Mouse (Mus musculus): ENCODE data around the gene Sphk2. TPM values are rescaled to one million over a fixed set of nuclear protein-coding genes. Genes with fewer than 3 reads are reported as not detected.

The Sphk2 gene
- polyA plus RNA-seq, 1 experiment = 56.1 TPM

DNA sequence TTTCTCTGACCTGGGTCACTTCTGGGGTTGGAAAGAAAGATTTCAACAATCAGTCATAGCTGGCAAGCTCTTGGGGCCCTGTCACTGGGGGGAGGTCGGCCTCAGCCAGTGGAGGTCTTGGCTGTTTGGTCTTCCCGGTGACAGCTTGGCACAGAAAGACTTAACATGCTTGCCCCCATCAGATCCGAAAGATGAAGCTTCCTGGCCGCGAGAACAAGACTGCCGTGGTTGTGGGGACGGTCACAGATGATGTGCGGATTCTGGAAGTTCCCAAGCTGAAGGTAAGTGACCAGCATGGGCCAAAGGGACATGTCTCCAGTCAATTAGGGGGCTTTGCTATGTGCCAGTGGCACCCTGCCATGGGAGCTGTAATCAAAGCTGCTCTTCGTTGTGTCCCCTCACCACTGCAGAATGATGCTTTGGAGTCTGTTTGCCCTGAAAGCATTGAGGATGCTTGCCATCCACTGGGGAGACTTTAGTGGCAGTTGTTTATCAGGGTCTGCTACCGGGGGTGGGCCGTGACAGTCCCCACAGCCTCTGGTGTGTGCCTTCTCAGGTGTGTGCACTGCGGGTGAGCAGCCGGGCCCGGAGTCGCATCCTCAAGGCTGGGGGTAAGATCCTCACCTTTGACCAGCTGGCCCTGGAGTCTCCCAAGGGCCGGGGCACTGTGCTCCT lies 2.1 kb upstream of the Sphk2 start:
- peak overlapping the region; percentile 99; the same call in 1 of the 2 replicates for H3K4me3 ChIP-seq (ENCODE audit: insufficient read depth, low read length)
- no peak overlapping the region for H3K27ac ChIP-seq (ENCODE audit: insufficient read depth, low read depth, low read length)
- TF ChIP-seq POLR2A (IDR thresholded peaks at IDR 0.05; ENCODE audit: borderline replicate concordance, low read depth, low read length) (no peak), CTCF (IDR thresholded peaks at IDR 0.05; ENCODE audit: low read depth, low read length) (no peak)
- peaks cover 3% of the 10 kb centered on the region; the same call in 1 of the 2 replicates for H3K4me1 ChIP-seq (ENCODE audit: control insufficient read depth, insufficient read depth, low read length)

DNA sequence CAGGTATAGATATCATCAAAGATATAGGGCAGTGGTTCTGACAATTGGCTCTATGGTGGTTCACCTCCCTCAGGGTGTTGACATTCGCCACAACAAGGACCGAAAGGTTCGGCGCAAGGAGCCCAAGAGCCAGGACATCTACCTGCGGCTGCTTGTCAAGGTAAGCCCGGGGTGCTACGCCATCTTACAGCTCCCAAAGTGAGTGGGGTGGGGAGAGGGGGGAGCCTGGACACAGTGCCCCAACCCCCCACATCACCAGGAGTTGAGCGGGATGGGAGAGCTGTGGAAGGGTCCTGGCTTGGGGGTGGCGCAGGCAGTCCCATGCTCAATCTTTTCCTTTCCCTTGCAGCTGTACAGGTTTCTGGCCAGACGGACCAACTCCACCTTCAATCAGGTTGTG lies 1.4 kb upstream of the Sphk2 start:
- Histone ChIP-seq H3K27ac (ENCODE audit: insufficient read depth, low read depth, low read length) (no peak overlapping the region), H3K4me3 (ENCODE audit: insufficient read depth, low read length) (peak overlapping the region; percentile 99), H3K4me1 (ENCODE audit: control insufficient read depth, insufficient read depth, low read length) (peaks cover 3% of the 10 kb centered on the region)
- TF ChIP-seq CTCF (IDR thresholded peaks at IDR 0.05; ENCODE audit: low read depth, low read length) (no peak), POLR2A (IDR thresholded peaks at IDR 0.05; ENCODE audit: borderline replicate concordance, low read depth, low read length) (no peak)

DNA sequence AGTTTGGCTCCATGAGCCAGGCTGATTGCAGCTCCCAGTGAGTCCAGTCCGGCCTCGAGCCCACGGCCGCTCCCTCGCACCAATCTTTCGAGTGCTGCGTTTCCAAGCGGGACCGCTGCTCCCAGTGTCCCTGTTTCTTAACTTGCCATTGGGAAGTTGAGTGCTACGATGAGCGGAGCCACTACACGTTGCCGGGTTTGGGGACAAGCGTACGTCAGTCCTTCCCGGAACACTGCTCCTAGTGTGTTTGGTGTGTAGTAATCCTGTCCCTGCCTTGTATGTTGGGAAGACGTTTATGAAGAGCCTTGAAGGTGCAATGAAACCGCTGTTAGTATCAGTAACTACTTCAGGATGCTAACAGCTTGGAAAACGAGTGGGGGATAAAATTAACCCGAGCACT lies 529 bp upstream of the Sphk2 start:
- Histone ChIP-seq H3K4me3 (ENCODE audit: insufficient read depth, low read length) (peak overlapping the region; percentile 99), H3K4me1 (ENCODE audit: control insufficient read depth, insufficient read depth, low read length) (peaks cover 7% of the 10 kb centered on the region), H3K27ac (ENCODE audit: insufficient read depth, low read depth, low read length) (peak overlapping the region; percentile 83)
- no peak for TF ChIP-seq CTCF (IDR thresholded peaks at IDR 0.05; ENCODE audit: low read depth, low read length)
- TF ChIP-seq POLR2A (IDR thresholded peaks at IDR 0.05; ENCODE audit: borderline replicate concordance, low read depth, low read length) = no peak

DNA sequence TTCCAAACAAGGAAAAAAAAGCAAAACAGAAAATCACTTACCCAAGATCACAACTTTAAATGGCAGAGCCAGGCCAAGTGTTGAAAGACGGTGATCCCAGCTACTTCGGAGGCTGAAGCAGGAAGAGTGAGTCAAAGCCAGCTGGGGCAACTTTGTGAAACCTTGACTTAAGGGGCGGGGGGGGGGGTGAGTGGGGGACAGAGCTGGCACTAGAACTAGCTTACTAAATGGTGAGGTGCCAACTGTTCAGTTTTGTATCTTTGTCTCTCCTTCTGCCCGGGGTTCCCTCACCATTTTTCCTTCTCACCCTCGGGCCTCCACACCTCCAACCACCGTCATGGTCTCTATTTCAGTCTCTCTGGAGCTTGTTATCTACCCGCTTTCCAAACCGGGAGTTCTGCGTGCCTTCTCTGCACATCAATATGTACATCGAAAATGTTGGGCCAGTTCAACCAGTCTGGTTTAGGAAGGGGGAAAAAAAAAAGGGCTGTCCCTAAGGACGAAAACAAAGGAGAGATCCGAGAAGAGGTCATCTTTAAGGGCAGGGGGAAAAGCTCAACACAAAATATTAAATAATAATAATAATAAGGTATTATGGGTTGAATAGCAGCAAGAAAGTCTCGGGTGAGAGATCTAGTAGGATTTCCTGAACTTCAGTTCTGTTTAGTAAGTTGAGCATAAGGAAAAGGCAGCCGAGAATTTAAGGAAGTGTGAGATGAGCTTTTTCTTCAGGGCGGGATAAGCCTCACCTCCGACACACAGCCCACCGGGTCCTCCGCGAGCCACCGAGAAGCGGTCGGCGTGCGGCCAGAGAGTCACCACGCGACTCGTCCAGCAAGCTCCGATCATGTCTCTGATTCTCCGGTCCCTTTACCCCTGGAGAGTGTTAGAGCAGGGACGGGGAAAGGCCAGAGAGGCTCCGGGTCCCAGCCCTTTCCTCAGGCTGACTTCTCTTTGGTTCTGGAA lies 567 bp downstream of the Sphk2 start:
- peaks cover 7% of the 10 kb centered on the region for H3K4me1 ChIP-seq (ENCODE audit: control insufficient read depth, insufficient read depth, low read length)
- TF ChIP-seq CTCF (IDR thresholded peaks at IDR 0.05; ENCODE audit: low read depth, low read length) = no peak
- TF ChIP-seq POLR2A (IDR thresholded peaks at IDR 0.05; ENCODE audit: borderline replicate concordance, low read depth, low read length) = no peak
- H3K27ac ChIP-seq (ENCODE audit: insufficient read depth, low read depth, low read length) = peak overlapping the region; percentile 97
- H3K4me3 ChIP-seq (ENCODE audit: insufficient read depth, low read length) = peak overlapping the region; percentile 99

DNA sequence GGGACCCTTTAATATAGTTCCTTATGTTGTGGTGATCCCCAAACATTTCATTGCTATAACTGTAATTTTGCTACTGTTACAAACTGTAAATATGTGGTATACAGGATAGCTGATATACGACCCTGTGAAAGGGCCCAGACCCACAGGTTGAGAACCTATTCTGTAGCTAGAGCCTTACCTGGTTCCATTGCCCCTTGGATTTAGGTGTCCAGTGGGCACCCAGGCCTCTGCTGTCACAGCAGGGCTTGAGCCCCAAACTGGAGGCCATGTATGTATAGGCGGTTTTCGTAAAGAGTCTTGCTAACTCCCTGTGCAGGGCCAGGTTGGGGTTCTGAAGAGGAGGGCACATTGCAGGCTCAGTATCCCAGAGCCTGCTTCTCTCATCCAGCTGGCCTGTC lies 1.3 kb downstream of the Sphk2 start:
- TF ChIP-seq POLR2A (IDR thresholded peaks at IDR 0.05; ENCODE audit: borderline replicate concordance, low read depth, low read length) = no peak
- no peak for TF ChIP-seq CTCF (IDR thresholded peaks at IDR 0.05; ENCODE audit: low read depth, low read length)
- peak overlapping the region; percentile 97 for H3K27ac ChIP-seq (ENCODE audit: insufficient read depth, low read depth, low read length)
- H3K4me1 ChIP-seq (ENCODE audit: control insufficient read depth, insufficient read depth, low read length) = peaks cover 7% of the 10 kb centered on the region
- peak overlapping the region; percentile 99 for H3K4me3 ChIP-seq (ENCODE audit: insufficient read depth, low read length)

DNA sequence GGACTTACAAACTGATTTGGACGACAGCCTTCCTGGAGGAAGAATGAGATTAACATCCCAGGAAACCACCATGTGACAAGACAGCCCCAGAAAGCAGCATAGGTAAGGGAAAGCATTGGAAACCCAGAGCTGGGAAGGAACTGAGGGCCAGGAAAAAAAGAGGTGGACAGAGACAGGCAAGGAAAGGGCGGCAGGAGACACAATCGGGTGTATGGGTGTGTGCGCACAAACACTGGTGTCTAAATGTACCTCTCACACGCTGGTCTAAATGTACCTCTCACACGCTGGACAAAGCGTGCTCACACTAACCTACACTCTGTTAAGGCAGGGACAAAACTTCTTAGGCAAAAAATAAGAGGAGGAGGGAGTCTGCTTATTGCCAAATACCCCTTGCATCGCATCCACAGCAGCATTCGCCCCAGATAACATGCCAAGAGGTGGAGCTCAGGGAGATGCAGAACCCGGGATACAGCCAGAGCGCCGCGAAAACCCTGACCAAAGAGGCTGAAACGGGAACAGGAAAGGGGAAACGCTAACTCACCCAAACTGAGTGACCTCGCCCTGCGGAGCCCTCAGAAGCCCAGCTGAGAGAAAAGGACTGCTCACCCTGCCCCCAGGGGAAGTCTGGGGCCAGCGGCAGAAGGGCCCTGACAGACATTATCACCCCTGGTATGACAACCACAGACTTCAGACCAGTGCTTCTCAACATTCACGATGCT lies 1.9 kb downstream of the Sphk2 start:
- TF ChIP-seq POLR2A (IDR thresholded peaks at IDR 0.05; ENCODE audit: borderline replicate concordance, low read depth, low read length) = no peak
- Histone ChIP-seq H3K4me3 (ENCODE audit: insufficient read depth, low read length) (peak overlapping the region; percentile 99), H3K4me1 (ENCODE audit: control insufficient read depth, insufficient read depth, low read length) (peaks cover 7% of the 10 kb centered on the region), H3K27ac (ENCODE audit: insufficient read depth, low read depth, low read length) (peak overlapping the region; percentile 97)

DNA sequence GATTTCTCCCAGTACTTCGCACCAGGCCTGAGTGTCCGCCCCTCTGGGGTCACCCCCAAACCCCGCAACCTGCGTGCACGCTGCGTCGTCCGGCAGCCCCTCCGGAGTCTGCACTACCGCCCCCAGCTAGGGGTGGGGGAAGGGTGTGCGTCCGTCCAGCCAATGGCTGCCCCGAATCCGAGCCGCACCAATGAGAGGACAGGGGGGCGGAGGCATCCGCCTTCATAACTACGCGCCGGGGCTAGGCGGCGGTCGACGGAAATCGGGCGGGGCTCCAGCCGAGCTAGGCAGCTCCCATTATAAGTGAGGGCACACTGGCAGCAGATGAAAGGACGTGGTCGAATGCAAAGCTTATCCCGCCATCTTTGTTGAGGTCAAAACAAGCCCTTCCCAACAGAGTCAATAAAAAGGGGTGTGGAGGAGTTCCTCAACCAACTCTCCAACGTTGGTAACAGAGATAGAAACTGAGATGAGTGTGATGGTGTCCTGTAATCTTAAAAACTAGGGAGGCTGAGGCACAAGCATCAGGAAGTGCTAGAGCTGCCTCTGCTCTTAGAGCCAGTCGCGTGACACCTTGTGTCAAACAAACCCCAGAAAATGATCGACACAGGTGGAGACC lies 2.6 kb downstream of the Sphk2 start, which contains the start of gene Rpl18:
Gene Rpl18, plus strand, starts transcription at position 368 of the 619 bp plus-strand sequence.
- TF ChIP-seq CTCF (IDR thresholded peaks at IDR 0.05; ENCODE audit: low read depth, low read length) (no peak), POLR2A (IDR thresholded peaks at IDR 0.05; ENCODE audit: borderline replicate concordance, low read depth, low read length) (no peak)
- H3K4me3 ChIP-seq (ENCODE audit: insufficient read depth, low read length) = peak within 1 kb of the TSS; percentile 99
- peak within 1 kb of the TSS; percentile 97 for H3K27ac ChIP-seq (ENCODE audit: insufficient read depth, low read depth, low read length)
- H3K4me1 ChIP-seq (ENCODE audit: control insufficient read depth, insufficient read depth, low read length) = peaks cover 7% of the 10 kb centered on the region

DNA sequence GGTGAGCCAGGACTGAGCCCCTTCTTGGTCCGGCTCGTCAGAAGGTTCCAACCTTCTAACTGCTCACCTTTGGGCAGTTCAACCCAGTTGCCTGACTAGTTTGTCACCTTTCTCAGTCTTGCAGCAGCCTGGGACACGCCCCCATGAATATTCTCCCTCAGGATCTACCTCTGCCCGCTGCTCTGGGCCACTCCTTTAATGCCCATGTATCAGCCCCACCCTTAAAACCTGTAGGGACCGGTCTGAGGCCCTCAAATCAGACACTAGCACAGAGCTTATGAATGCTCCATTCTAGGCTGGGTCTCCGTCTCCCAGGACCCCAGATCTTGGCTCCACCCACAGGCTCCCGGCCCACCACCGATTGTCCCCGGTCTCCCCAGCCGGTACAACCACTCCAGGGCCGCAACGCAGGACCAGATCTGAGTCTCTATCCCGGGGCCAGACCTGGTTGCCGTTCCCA lies 3.1 kb downstream of the Sphk2 start:
- H3K4me3 ChIP-seq (ENCODE audit: insufficient read depth, low read length) = peak overlapping the region; percentile 72
- TF ChIP-seq POLR2A (IDR thresholded peaks at IDR 0.05; ENCODE audit: borderline replicate concordance, low read depth, low read length) (no peak), CTCF (IDR thresholded peaks at IDR 0.05; ENCODE audit: low read depth, low read length) (no peak)
- peaks cover 7% of the 10 kb centered on the region for H3K4me1 ChIP-seq (ENCODE audit: control insufficient read depth, insufficient read depth, low read length)
- H3K27ac ChIP-seq (ENCODE audit: insufficient read depth, low read depth, low read length) = peak overlapping the region; percentile 6; the same call in 1 of the 2 replicates

All from bone marrow macrophage, adult 2 months (primary cell).